Mouse (Mus musculus): ENCODE measurements around the gene Fam120c. TPM values are rescaled to one million over a fixed set of nuclear protein-coding genes. Genes with fewer than 3 reads are reported as not detected.

Fam120c gene
- polyA plus RNA-seq (2015; fragmentation: Nextera tagmentation; extraction: Ambion mirVana): 3.7 and 3.8 TPM in 2 replicates

GRCm38 (mm10) chrX:151343761-151344500 is at the start of gene Fam120c:
TSS of gene Fam120c (plus strand) at chrX:151344175.
- H3K27me3 ChIP-seq: peaks cover 40% of the 10 kb centered on the region
- peak within 1 kb of the TSS; percentile 69 for H3K4me2 ChIP-seq
- peak within 1 kb of the TSS; percentile 65 for H3K4me3 ChIP-seq
- peak within 1 kb of the TSS; percentile 76 for H3K9ac ChIP-seq
- peak within 1 kb of the TSS; percentile 79 for H3K27ac ChIP-seq
- WGBS: 13% methylated on average over 56 of the region's 56 CpGs
- H3K36me3 ChIP-seq: no peaks in the 10 kb centered on the region
- ATAC-seq (ENCODE audit: insufficient number of reproducible peaks, insufficient read depth, low FRiP score, low TSS enrichment, low read depth): peak; percentile 95
- no peaks in the 10 kb centered on the region for H3K9me3 ChIP-seq
- H3K4me1 ChIP-seq: peaks cover 9% of the 10 kb centered on the region; the same call in 1 of the 2 replicates

GRCm38 (mm10) chrX:151298329-151298728 is 45.6 kb upstream of the Fam120c start:
- Histone ChIP-seq H3K4me1 (no peaks in the 10 kb centered on the region), H3K27ac (no peak overlapping the region)
- ATAC-seq (ENCODE audit: insufficient number of reproducible peaks, insufficient read depth, low FRiP score, low TSS enrichment, low read depth): no peak

GRCm38 (mm10) chrX:151313732-151314131 is 30.2 kb upstream of the Fam120c start:
- WGBS: 76% methylated on average over 4 of the region's 4 CpGs
- Histone ChIP-seq H3K4me2 (no peak overlapping the region), H3K27me3 (peaks cover 3% of the 10 kb centered on the region; the same call in 1 of the 2 replicates), H3K4me1 (no peaks in the 10 kb centered on the region), H3K9ac (no peak overlapping the region), H3K4me3 (no peak overlapping the region), H3K36me3 (no peaks in the 10 kb centered on the region), H3K27ac (no peak overlapping the region), H3K9me3 (no peaks in the 10 kb centered on the region)
- no peak for ATAC-seq (ENCODE audit: insufficient number of reproducible peaks, insufficient read depth, low FRiP score, low TSS enrichment, low read depth)

More at GRCm38 (mm10) chrX:151298329-151298728, 45.6 kb upstream of the Fam120c start:
- H3K9ac ChIP-seq: no peak overlapping the region
- H3K36me3 ChIP-seq: no peaks in the 10 kb centered on the region; the same call in 1 of the 2 replicates
- H3K4me3 ChIP-seq: no peak overlapping the region
- peaks cover 11% of the 10 kb centered on the region; the same call in 1 of the 2 replicates for H3K27me3 ChIP-seq
- H3K4me2 ChIP-seq: no peak overlapping the region
- no peaks in the 10 kb centered on the region for H3K9me3 ChIP-seq

- Histone ChIP-seq H3K9ac (no peak overlapping the region), H3K9me3 (no peaks in the 10 kb centered on the region), H3K4me1 (no peaks in the 10 kb centered on the region), H3K27me3 (peaks cover 28% of the 10 kb centered on the region), H3K4me3 (no peak overlapping the region), H3K4me2 (no peak overlapping the region), H3K36me3 (no peaks in the 10 kb centered on the region), H3K27ac (no peak overlapping the region)
- ATAC-seq (ENCODE audit: insufficient number of reproducible peaks, insufficient read depth, low FRiP score, low TSS enrichment, low read depth): no peak
- 75% methylated on average over 2 of the region's 2 CpGs for WGBS
Measured at GRCm38 (mm10) chrX:151333615-151334014, 10.4 kb upstream of the Fam120c start.

- no peak overlapping the region for H3K4me3 ChIP-seq
- ATAC-seq (ENCODE audit: insufficient number of reproducible peaks, insufficient read depth, low FRiP score, low TSS enrichment, low read depth): no peak
- H3K4me2 ChIP-seq: no peak overlapping the region
- peaks cover 47% of the 10 kb centered on the region for H3K27me3 ChIP-seq
- no peaks in the 10 kb centered on the region for H3K9me3 ChIP-seq
- H3K9ac ChIP-seq: no peak overlapping the region
- H3K4me1 ChIP-seq: no peaks in the 10 kb centered on the region
- H3K36me3 ChIP-seq: no peaks in the 10 kb centered on the region
- WGBS: 78% methylated on average over 4 of the region's 4 CpGs
- H3K27ac ChIP-seq: no peak overlapping the region
Measured at GRCm38 (mm10) chrX:151337804-151338203, 6.2 kb upstream of the Fam120c start.

- peak overlapping the region; percentile 79 for H3K27ac ChIP-seq
- no peaks in the 10 kb centered on the region for H3K36me3 ChIP-seq
- H3K4me2 ChIP-seq: peak overlapping the region; percentile 69
- WGBS: 26% methylated on average over 33 of the region's 33 CpGs
- H3K9ac ChIP-seq: peak overlapping the region; percentile 76
- peaks cover 9% of the 10 kb centered on the region; the same call in 1 of the 2 replicates for H3K4me1 ChIP-seq
- no peaks in the 10 kb centered on the region for H3K9me3 ChIP-seq
- peaks cover 36% of the 10 kb centered on the region for H3K27me3 ChIP-seq
- H3K4me3 ChIP-seq: peak overlapping the region; percentile 65
- peak; percentile 67 for ATAC-seq (ENCODE audit: insufficient number of reproducible peaks, insufficient read depth, low FRiP score, low TSS enrichment, low read depth)
Measured at GRCm38 (mm10) chrX:151344501-151344984, 568 bp downstream of the Fam120c start.

GRCm38 (mm10) chrX:151345333-151346125 is 1.6 kb downstream of the Fam120c start:
- H3K36me3 ChIP-seq: no peaks in the 10 kb centered on the region
- H3K9ac ChIP-seq: peak overlapping the region; percentile 76
- WGBS: 40% methylated on average over 11 of the region's 11 CpGs
- H3K9me3 ChIP-seq: no peaks in the 10 kb centered on the region
- peaks cover 9% of the 10 kb centered on the region; the same call in 1 of the 2 replicates for H3K4me1 ChIP-seq
- H3K4me2 ChIP-seq: peak overlapping the region; percentile 69
- peaks cover 28% of the 10 kb centered on the region for H3K27me3 ChIP-seq
- no peak overlapping the region; the same call in 1 of the 2 replicates for H3K27ac ChIP-seq
- H3K4me3 ChIP-seq: peak overlapping the region; percentile 65
- no peak for ATAC-seq (ENCODE audit: insufficient number of reproducible peaks, insufficient read depth, low FRiP score, low TSS enrichment, low read depth)

GRCm38 (mm10) chrX:151347278-151347677 is 3.3 kb downstream of the Fam120c start:
- Histone ChIP-seq H3K4me3 (no peak overlapping the region), H3K27me3 (peaks cover 30% of the 10 kb centered on the region), H3K9me3 (no peaks in the 10 kb centered on the region), H3K4me1 (peaks cover 9% of the 10 kb centered on the region; the same call in 1 of the 2 replicates), H3K4me2 (no peak overlapping the region), H3K36me3 (no peaks in the 10 kb centered on the region), H3K27ac (no peak overlapping the region), H3K9ac (no peak overlapping the region)
- no peak for ATAC-seq (ENCODE audit: insufficient number of reproducible peaks, insufficient read depth, low FRiP score, low TSS enrichment, low read depth)

- Histone ChIP-seq H3K9me3 (no peaks in the 10 kb centered on the region), H3K4me3 (no peak overlapping the region), H3K4me2 (no peak overlapping the region), H3K36me3 (no peaks in the 10 kb centered on the region), H3K27ac (no peak overlapping the region), H3K27me3 (peaks cover 24% of the 10 kb centered on the region), H3K9ac (no peak overlapping the region), H3K4me1 (peaks cover 9% of the 10 kb centered on the region; the same call in 1 of the 2 replicates)
- 89% methylated on average over 5 of the region's 5 CpGs for WGBS
- no peak for ATAC-seq (ENCODE audit: insufficient number of reproducible peaks, insufficient read depth, low FRiP score, low TSS enrichment, low read depth)
Measured at GRCm38 (mm10) chrX:151349322-151349721, 5.3 kb downstream of the Fam120c start.

- no peak overlapping the region for H3K27ac ChIP-seq
- no peak for ATAC-seq (ENCODE audit: insufficient number of reproducible peaks, insufficient read depth, low FRiP score, low TSS enrichment, low read depth)
- 90% methylated on average over 10 of the region's 10 CpGs for WGBS
Measured at GRCm38 (mm10) chrX:151418801-151419200, 74.8 kb downstream of the Fam120c start.

GRCm38 (mm10) chrX:151420791-151421190 is 76.8 kb downstream of the Fam120c start:
- Histone ChIP-seq H3K27me3 (peaks cover 11% of the 10 kb centered on the region), H3K4me2 (no peak overlapping the region), H3K27ac (no peak overlapping the region), H3K9me3 (no peaks in the 10 kb centered on the region), H3K4me3 (no peak overlapping the region), H3K4me1 (no peaks in the 10 kb centered on the region), H3K36me3 (no peaks in the 10 kb centered on the region), H3K9ac (no peak overlapping the region)
- no peak for ATAC-seq (ENCODE audit: insufficient number of reproducible peaks, insufficient read depth, low FRiP score, low TSS enrichment, low read depth)
- 89% methylated on average over 1 of the region's 1 CpGs for WGBS

More at GRCm38 (mm10) chrX:151418801-151419200, 74.8 kb downstream of the Fam120c start:
- Histone ChIP-seq H3K9ac (no peak overlapping the region), H3K27me3 (peaks cover 11% of the 10 kb centered on the region), H3K9me3 (no peaks in the 10 kb centered on the region), H3K4me2 (no peak overlapping the region), H3K36me3 (no peaks in the 10 kb centered on the region), H3K4me3 (no peak overlapping the region), H3K4me1 (no peaks in the 10 kb centered on the region)
